Mouse (Mus musculus) Muller cell, postnatal 12 days (primary cell): ENCODE measurements around the gene Nf1.

Source experiments
- DNase-seq: peaks from one replicate; pipeline ENCODE4 v3.0.0-alpha.2; 2015; ENCODE audit errors: inconsistent ontology term

Nf1 gene

GRCm38 (mm10) chr11:79527739-79528384 is 188.4 kb downstream of the Nf1 start:
- DNase-seq = no peak

- DNase-seq = no peak
Observed at GRCm38 (mm10) chr11:79528601-79529000, 189.1 kb downstream of the Nf1 start.

- DNase-seq = no peak
Observed at GRCm38 (mm10) chr11:79529226-79529625, 189.7 kb downstream of the Nf1 start.

- DNase-seq = no peak
Observed at GRCm38 (mm10) chr11:79529736-79530135, 190.2 kb downstream of the Nf1 start.

GRCm38 (mm10) chr11:79530333-79530761 is 190.9 kb downstream of the Nf1 start, which contains the start of the genes Evi2 and Evi2a:
TSS of gene Evi2 (minus strand) at chr11:79530589.
TSS of gene Evi2a (minus strand) at chr11:79530609.
- DNase-seq = no peak

GRCm38 (mm10) chr11:79530774-79531173 is 191.3 kb downstream of the Nf1 start:
- no peak for DNase-seq

GRCm38 (mm10) chr11:79531485-79531884 is 192.0 kb downstream of the Nf1 start:
- no peak for DNase-seq

- no peak for DNase-seq
Observed at GRCm38 (mm10) chr11:79533311-79533710, 193.8 kb downstream of the Nf1 start.

GRCm38 (mm10) chr11:79533950-79534690 is 194.6 kb downstream of the Nf1 start:
- peak; percentile 87 for DNase-seq

- no peak for DNase-seq
Observed at GRCm38 (mm10) chr11:79535554-79535953, 196.1 kb downstream of the Nf1 start.

- DNase-seq = no peak
Observed at GRCm38 (mm10) chr11:79536293-79536692, 196.8 kb downstream of the Nf1 start.

- DNase-seq = no peak
Observed at GRCm38 (mm10) chr11:79552622-79553021, 213.1 kb downstream of the Nf1 start.

- no peak for DNase-seq
Observed at GRCm38 (mm10) chr11:79560536-79560935, 221.0 kb downstream of the Nf1 start.

GRCm38 (mm10) chr11:79563493-79563892 is 224.0 kb downstream of the Nf1 start:
- no peak for DNase-seq

GRCm38 (mm10) chr11:79566947-79567346 is 227.5 kb downstream of the Nf1 start:
- DNase-seq = no peak

GRCm38 (mm10) chr11:79568197-79568911 is 228.9 kb downstream of the Nf1 start:
- no peak for DNase-seq

- no peak for DNase-seq
Observed at GRCm38 (mm10) chr11:79570319-79570718, 230.8 kb downstream of the Nf1 start.

- DNase-seq = no peak
Observed at GRCm38 (mm10) chr11:79573836-79574235, 234.3 kb downstream of the Nf1 start.

- no peak for DNase-seq
Observed at GRCm38 (mm10) chr11:79575383-79576073, 236.0 kb downstream of the Nf1 start.

- DNase-seq = peak; percentile 37
Observed at GRCm38 (mm10) chr11:79577741-79578140, 238.2 kb downstream of the Nf1 start.

GRCm38 (mm10) chr11:79580660-79581059 is 241.2 kb downstream of the Nf1 start:
- no peak for DNase-seq

GRCm38 (mm10) chr11:79581257-79581656 is 241.8 kb downstream of the Nf1 start:
- no peak for DNase-seq
